Mouse (Mus musculus) lung, embryonic 14.5 days (tissue): ENCODE measurements around the gene Crocc. TPM values are rescaled to one million over a fixed set of nuclear protein-coding genes. Genes with fewer than 3 reads are reported as not detected.
A peak's percentile ranks its signal among the peaks of the same experiment; 100 is the strongest.

Experiments used
- ATAC-seq: fragments of 200-750 bp; cut with Nextera tagmentation; 2 replicates; pipeline ENCODE4 v1.8.0; 2017; ENCODE audit warnings: mild to moderate bottlenecking, moderate TSS enrichment, moderate library complexity; ENCODE audit not compliant: insufficient read depth
- DNase-seq: peaks from one replicate; pipeline ENCODE4 v3.0.0-alpha.2; 2015
- H3K27ac ChIP-seq: fragments of 300-500 bp; sonication (generic); 2 replicates; pipeline ENCODE4 v1.5.1; 2014; ENCODE audit warnings: low read depth, mild to moderate bottlenecking, moderate library complexity
- H3K27me3 ChIP-seq: fragments of 300-500 bp; sonication (generic); 2 replicates; pipeline ENCODE4 v1.6.1; 2014; ENCODE audit warnings: low read length, control low read depth; ENCODE audit not compliant: insufficient read depth
- H3K36me3 ChIP-seq: fragments of 300-500 bp; sonication (generic); 2 replicates; pipeline ENCODE4 v1.6.1; 2014; ENCODE audit warnings: control low read depth; ENCODE audit not compliant: insufficient read depth
- H3K4me1 ChIP-seq: fragments of 300-500 bp; sonication (generic); 2 replicates; pipeline ENCODE4 v1.6.1; 2014; ENCODE audit warnings: antibody characterized with exemption, control low read depth; ENCODE audit not compliant: insufficient read depth
- H3K4me2 ChIP-seq: fragments of 300-500 bp; sonication (generic); 2 replicates; pipeline ENCODE4 v1.6.1; 2014; ENCODE audit warnings: mild to moderate bottlenecking
- H3K4me3 ChIP-seq: fragments of 300-500 bp; sonication (generic); 2 replicates; pipeline ENCODE4 v1.5.1; 2014; ENCODE audit warnings: low read depth, low read length
- H3K9ac ChIP-seq: fragments of 300-500 bp; sonication (generic); 2 replicates; pipeline ENCODE4 v1.6.1; 2014
- H3K9me3 ChIP-seq: fragments of 300-500 bp; sonication (generic); 2 replicates; pipeline ENCODE4 v1.6.1; 2016; ENCODE audit warnings: low read depth, low read length, control low read depth
- CTCF ChIP-seq: IDR thresholded peaks from 2 replicates; pipeline ENCODE4 v1.5.1; 2016; ENCODE audit warnings: antibody characterized with exemption, low read depth
- WGBS: fragments of 180-500 bp; shearing (Covaris S2); extraction: QIAGEN DNeasy Blood & Tissue Kit; methylation state at CpG from one replicate; pipeline ENCODE4 v1.1.7; 2014; 5-methylcytosine and 5-hydroxymethylcytosine counted together
- polyA plus RNA-seq: library from polyadenylated mRNA; unstranded; fragments of >200 nt; fragmentation: Nextera tagmentation; extraction: Ambion mirVana; gene quantifications from 2 replicates; pipeline ENCODE4 v1.2.1, GENCODE M21; 2014

The Crocc gene
- polyA plus RNA-seq, 1 experiment from 2014 or later: 9.8 TPM

DNA sequence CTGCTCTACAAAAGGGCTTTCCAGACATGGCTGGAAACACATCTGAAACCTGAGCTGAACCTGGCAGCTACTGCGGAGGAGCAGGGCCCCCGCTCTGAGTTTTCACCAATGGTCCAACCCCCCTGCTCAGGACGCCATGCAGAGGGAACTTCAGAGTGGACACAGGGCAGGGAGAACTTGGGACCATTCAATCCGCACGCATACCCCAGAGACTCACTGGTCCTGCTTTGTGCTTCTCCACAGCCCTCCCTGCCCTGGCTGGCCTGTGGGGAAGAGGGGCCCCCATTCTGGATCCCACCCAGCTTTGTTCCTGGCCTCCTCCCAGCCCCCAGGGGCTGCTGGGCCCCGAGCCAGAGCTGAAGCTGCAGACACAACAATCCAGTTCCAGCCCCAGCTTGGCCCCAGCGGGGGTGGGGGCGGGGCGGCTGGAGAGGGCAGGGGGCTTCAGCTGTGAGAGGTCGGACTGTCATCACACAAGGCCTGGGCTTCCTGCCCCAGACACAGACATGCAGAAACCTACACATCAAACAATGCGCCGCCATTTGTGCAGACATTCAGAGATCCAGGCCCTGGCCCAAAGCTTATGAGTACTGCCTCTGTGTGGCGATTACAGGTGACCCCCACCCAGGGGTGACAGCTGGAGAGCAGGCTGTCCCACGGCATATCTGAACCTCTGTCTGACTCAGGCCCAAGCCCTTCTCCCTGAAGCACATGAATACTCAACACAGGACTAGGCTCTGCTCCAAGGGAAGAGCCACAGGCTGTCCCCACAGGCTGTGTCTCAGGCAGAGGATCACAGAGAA is 39.3 kb downstream of the Crocc start:
- H3K9me3 ChIP-seq: no peaks in the 10 kb centered on the region
- 10% methylated on average over 14 of the region's 14 CpGs for WGBS
- no peaks in the 10 kb centered on the region for H3K27me3 ChIP-seq
- H3K4me3 ChIP-seq: no peak overlapping the region
- DNase-seq (peak; percentile 95), ATAC-seq (peak; percentile 88)
- no peak for TF ChIP-seq CTCF
- H3K9ac ChIP-seq: peak overlapping the region; percentile 34
- peaks cover 24% of the 10 kb centered on the region for H3K4me1 ChIP-seq
- peak overlapping the region; percentile 95 for H3K27ac ChIP-seq
- H3K36me3 ChIP-seq: peaks cover 45% of the 10 kb centered on the region
- H3K4me2 ChIP-seq: peak overlapping the region; percentile 46

DNA sequence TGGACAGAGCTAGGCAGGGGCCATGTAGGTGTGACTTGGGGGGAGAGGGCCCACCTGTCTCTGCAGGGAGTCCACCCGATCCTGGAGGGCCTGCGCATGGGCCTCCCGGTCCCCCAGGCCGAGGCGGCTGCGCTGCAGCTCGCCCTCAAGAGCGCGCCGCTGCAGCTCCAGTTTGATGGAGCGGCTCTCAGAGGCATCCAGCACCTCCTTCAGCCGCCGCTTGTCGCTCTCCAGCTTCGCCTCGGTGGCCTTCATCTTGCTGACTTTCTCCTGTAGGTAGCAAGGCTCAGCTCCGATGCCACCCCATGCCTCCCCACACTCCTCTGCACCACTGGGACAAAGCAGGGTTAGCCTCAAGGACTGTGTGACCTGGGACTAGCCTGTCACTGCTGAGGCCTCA is 40.1 kb downstream of the Crocc start:
- ATAC-seq (peak; percentile 4; the same call in 1 of the 2 replicates), DNase-seq (peak; percentile 58)
- Histone ChIP-seq H3K4me1 (peaks cover 24% of the 10 kb centered on the region), H3K4me3 (no peak overlapping the region), H3K4me2 (peak overlapping the region; percentile 46), H3K36me3 (peaks cover 45% of the 10 kb centered on the region), H3K9me3 (no peaks in the 10 kb centered on the region), H3K27ac (peak overlapping the region; percentile 95), H3K9ac (peak overlapping the region; percentile 34), H3K27me3 (no peaks in the 10 kb centered on the region)
- no peak for TF ChIP-seq CTCF
- 58% methylated on average over 17 of the region's 17 CpGs for WGBS

DNA sequence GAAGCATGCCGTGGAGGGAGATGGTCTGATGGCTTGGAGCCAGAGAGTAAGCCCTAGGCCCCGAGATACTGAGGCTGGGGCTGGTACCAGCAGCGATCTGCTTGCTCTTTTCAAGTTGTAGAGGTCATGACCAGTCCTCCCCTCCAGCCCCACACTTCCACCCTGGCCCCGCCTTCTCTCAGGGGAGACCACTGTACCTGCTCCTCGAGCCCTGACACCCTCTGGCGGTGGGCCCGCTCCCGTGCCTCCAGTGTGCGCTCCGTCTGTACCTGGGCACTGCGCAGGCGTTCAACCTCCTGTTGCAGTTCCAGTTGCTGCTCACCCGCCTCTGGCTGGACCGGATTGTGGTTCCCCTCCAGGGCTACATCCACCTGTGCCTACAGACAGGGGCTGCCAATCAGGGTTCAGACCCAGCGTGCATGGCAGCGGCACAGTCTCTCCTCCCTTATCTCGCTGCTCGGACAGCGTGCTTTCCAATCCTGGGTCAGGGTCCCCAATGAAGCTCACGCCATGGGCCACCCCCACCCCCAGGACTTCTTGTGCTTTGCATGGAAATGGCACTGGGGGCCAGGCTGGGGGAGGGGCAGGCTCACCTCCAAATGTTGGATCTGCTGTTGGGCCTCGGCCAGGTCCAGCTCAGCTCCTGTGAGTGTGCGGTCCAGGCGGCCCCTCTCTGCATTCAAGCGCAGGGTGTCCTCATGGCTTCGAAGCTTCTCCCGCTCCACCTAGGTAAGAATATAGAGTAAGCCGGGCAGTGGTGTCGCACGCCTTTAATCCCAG is 42.5 kb downstream of the Crocc start:
- no peaks in the 10 kb centered on the region for H3K9me3 ChIP-seq
- ATAC-seq (no peak), DNase-seq (peak; percentile 17)
- 80% methylated on average over 29 of the region's 29 CpGs for WGBS
- H3K4me2 ChIP-seq: no peak overlapping the region
- H3K4me1 ChIP-seq: peaks cover 24% of the 10 kb centered on the region
- H3K9ac ChIP-seq: no peak overlapping the region
- H3K27ac ChIP-seq: no peak overlapping the region
- H3K36me3 ChIP-seq: peaks cover 58% of the 10 kb centered on the region
- peak; percentile 23; the same call in 1 of the 2 replicates for TF ChIP-seq CTCF
- no peak overlapping the region for H3K4me3 ChIP-seq
- H3K27me3 ChIP-seq: no peaks in the 10 kb centered on the region

DNA sequence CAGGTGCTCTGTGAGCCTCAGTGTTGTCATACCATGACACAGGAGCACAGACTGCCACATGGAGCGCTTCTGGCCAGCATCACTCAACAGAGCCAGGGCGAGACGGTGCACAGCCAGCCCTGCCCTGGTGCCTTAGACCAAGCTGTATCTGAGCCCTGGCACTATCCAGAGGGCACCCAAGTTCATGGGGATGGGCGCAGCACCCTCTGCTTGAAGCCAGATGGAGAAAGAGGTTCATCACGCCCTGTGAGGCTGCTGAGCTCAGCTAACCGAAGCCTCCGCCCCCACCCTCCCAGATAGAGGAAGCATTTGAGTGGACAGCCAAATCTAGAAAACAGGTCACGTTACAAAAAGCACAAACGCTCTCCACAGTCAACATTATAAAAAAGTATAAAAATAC is 44.0 kb downstream of the Crocc start:
- no peaks in the 10 kb centered on the region for H3K27me3 ChIP-seq

DNA sequence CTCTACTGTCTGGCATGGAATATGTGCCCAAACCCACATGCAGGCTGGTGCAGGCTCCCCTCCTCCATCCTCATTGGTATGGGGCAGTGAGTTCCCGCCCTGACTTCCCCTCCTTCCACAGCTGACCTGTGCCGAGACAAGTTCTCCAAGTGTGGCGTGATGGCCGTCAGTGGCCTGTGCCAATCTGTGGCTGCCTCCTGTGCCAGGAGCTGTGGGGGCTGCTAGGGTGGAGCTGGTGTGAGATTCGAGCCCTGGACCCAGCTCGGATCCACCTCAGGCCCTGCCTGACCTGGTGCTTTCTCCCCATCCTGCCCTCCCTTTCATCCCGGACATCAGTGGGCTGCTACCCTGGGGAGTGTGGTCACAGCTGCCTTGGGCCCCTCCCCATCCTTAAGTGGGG is 45.0 kb downstream of the Crocc start:
- H3K27ac ChIP-seq: peak overlapping the region; percentile 32; the same call in 1 of the 2 replicates
- no peaks in the 10 kb centered on the region for H3K27me3 ChIP-seq
- ATAC-seq (no peak), DNase-seq (no peak)
- no peaks in the 10 kb centered on the region for H3K9me3 ChIP-seq
- TF ChIP-seq CTCF: no peak
- no peak overlapping the region for H3K4me3 ChIP-seq
- peaks cover 7% of the 10 kb centered on the region for H3K4me1 ChIP-seq
- whole genome bisulfite sequencing: 64% methylated on average over 7 of the region's 7 CpGs
- no peak overlapping the region for H3K9ac ChIP-seq
- H3K36me3 ChIP-seq: peaks cover 64% of the 10 kb centered on the region
- no peak overlapping the region for H3K4me2 ChIP-seq

More for the DNA sequence above, 44.0 kb downstream of the Crocc start:
- no peak overlapping the region for H3K4me3 ChIP-seq
- WGBS: 73% methylated on average over 9 of the region's 9 CpGs
- H3K36me3 ChIP-seq: peaks cover 64% of the 10 kb centered on the region
- no peaks in the 10 kb centered on the region for H3K9me3 ChIP-seq
- no peak for TF ChIP-seq CTCF
- peaks cover 15% of the 10 kb centered on the region for H3K4me1 ChIP-seq
- no peak for DNase-seq
- no peak overlapping the region for H3K4me2 ChIP-seq
- no peak for ATAC-seq
- H3K9ac ChIP-seq: no peak overlapping the region
- no peak overlapping the region; the same call in 1 of the 2 replicates for H3K27ac ChIP-seq

DNA sequence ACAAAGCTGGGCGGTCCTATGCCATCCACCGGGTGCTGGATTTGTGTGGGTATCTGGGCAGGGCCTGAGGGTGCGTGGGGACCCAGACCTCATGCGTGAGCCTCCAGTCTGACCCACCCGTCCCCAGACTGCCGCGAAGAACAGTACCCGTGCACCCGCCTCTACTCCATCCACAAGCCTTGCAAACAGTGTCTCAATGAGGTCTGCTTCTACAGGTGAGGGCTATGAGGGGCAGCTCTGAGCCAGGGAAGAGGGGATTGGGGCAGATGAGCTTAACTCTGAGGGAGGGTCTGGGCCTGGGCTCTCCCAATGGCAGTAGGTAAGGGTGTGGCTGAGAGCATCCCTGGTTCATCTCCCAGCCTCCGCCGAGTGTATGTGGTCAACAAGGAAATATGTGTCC is 45.5 kb downstream of the Crocc start:
- H3K4me2 ChIP-seq: no peak overlapping the region
- no peaks in the 10 kb centered on the region for H3K27me3 ChIP-seq
- no peak overlapping the region for H3K9ac ChIP-seq
- no peak overlapping the region for H3K4me3 ChIP-seq
- peaks cover 2% of the 10 kb centered on the region; the same call in 1 of the 2 replicates for H3K4me1 ChIP-seq
- no peak for DNase-seq
- 91% methylated on average over 11 of the region's 11 CpGs for WGBS
- peaks cover 64% of the 10 kb centered on the region for H3K36me3 ChIP-seq
- TF ChIP-seq CTCF: no peak
- no peak overlapping the region for H3K27ac ChIP-seq
- no peak for ATAC-seq
- no peaks in the 10 kb centered on the region for H3K9me3 ChIP-seq

DNA sequence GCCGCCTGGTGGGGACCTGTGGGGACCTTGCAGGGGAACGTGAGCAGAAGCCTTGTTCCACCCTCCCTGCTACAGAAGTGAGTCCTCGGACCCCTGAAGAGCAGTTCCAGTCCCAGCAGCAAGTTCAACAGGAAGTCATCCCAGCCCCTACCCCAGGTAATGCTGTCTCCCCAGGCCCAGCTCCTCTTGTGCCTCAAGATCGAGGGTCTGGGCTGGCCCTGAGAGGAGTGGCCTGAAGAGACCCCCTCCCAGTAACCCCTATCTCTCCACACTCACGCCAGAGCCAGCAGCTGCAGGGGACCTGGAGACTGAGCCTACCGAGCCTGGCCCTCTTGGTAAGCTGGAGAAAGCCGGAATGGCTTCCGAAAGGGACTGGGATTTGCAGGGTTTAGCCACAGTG is 46.2 kb downstream of the Crocc start:
- H3K36me3 ChIP-seq: peaks cover 64% of the 10 kb centered on the region
- 64% methylated on average over 8 of the region's 8 CpGs for WGBS

More for the DNA sequence above, 46.2 kb downstream of the Crocc start:
- DNase-seq: no peak
- H3K9ac ChIP-seq: no peak overlapping the region
- ATAC-seq: no peak
- no peaks in the 10 kb centered on the region for H3K9me3 ChIP-seq
- H3K4me2 ChIP-seq: no peak overlapping the region
- H3K27ac ChIP-seq: no peak overlapping the region
- H3K27me3 ChIP-seq: no peaks in the 10 kb centered on the region
- no peaks in the 10 kb centered on the region for H3K4me1 ChIP-seq
- TF ChIP-seq CTCF: no peak
- no peak overlapping the region for H3K4me3 ChIP-seq
